Mouse (Mus musculus) adrenal gland, postnatal 10 days (tissue): Measurements from ENCODE around the gene Cops7b. TPM values are rescaled to one million over a fixed set of nuclear protein-coding genes. Genes with fewer than 3 reads are reported as not detected.

ENCODE experiments used
- microRNA-seq: library from miRNA; unstranded; fragments of <30 nt; microRNA quantifications from one replicate; pipeline ENCODE4 v1.2.0, GENCODE M21; 2021
- total RNA-seq, 2 experiments: library from RNA; stranded (reverse); gene quantifications; 2 replicates each; pipeline ENCODE4 v1.2.3; 2021

Cops7b gene
- total RNA-seq, 2 experiments from 2014 or later: 10.4 to 15.0 TPM

Small RNA genes lying within 50 kb of the gene (microRNA-seq; reads per million reads assigned to microRNA genes)
- not detected for gene Gm22955

Other genes with a start within 250 kb of the Cops7b start
- gene Ncl, start 223.5 kb upstream of the Cops7b start, total RNA-seq: 100 to 1,000 TPM; 242 to 251 TPM
- not detected for gene Nmur1, start 156.7 kb upstream of the Cops7b start, total RNA-seq
- not detected for gene Tex44, start 156.6 kb upstream of the Cops7b start, total RNA-seq
- 100 to 1,000 TPM; 804 to 831 TPM for gene Ptma, start 56.2 kb upstream of the Cops7b start, total RNA-seq
- gene Pde6d, start 275 bp upstream of the Cops7b start, total RNA-seq: 10 to 100 TPM; 28.8 to 32.8 TPM
- gene Nppc, start 87.7 kb downstream of the Cops7b start, total RNA-seq: under 1 TPM in 1 of 2 experiments, not detected in 1; 0.48 TPM
- gene Dis3l2, start 120.9 kb downstream of the Cops7b start, total RNA-seq: 10 to 100 TPM; 17.2 to 20.9 TPM